Mouse (Mus musculus): Measurements from ENCODE around the gene Sap30l. TPM values are rescaled to one million over a fixed set of nuclear protein-coding genes. Genes with fewer than 3 reads are reported as not detected.
"Not testable (repeated sequence)": the region's sequence is repeated elsewhere in the genome, so short reads cannot be mapped to it uniquely, and the experiment has no call there.

Sap30l gene
- total RNA-seq, 2 experiments from 2014 or later, result 32.0 to 35.3 TPM

GRCm38 (mm10) chr11:57828955-57829870 lies 27.8 kb downstream of the Sap30l start:
- DNase-seq, result no peak
- intact Hi-C loops (cut with DNase I), result no loop called here

- intact Hi-C loops (cut with DNase I), result no loop called here
- DNase-seq, result no peak
Observed at GRCm38 (mm10) chr11:57829871-57830775, 28.7 kb downstream of the Sap30l start.

DNA sequence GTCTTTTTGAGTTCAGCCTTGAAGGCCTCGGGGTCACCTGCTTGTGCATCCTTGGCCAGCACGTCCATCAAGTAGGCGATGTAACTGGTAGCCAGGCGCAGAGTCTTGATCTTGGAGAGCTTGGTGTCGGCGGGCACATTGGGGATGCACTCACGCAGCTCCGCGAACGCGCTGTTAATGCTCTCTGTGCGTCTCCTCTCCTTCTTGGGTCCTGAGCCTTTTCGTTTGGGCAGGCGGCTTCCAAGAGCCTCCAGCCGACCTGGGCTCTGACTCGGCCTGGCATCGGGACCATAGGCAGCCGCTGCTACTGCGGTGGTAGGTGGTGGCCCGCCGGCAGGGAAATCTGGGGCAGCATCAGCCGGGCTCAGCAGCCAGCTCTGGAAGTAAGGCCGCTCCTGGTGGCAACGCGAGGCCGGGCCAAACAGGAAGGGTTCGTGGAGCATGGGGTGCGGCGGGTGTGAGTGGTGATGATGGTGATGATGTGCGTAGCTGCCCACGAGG lies 29.9 kb downstream of the Sap30l start:
- intact Hi-C loops (cut with DNase I), result no loop called here
- no peak for DNase-seq

DNA sequence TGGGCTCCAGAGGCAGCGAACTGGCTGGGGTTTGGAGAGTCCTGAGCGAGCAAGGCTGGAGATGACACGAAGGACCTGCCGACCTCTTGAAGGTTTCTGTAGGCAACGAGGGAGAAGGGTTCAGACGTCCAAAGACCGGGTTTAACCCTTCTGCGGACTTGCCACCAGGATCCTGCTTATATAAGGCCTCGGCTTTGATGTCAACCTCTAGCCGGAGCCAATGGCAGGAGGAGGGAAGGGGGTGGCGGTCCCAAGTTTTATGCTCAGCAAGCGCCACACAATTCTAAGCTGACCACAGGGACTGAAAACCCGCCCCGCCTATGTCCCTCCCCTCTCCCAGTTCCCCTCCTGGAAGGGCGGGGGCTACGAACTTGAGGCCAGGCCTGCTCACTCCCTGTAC lies 30.4 kb downstream of the Sap30l start:
- no peak for DNase-seq

DNA sequence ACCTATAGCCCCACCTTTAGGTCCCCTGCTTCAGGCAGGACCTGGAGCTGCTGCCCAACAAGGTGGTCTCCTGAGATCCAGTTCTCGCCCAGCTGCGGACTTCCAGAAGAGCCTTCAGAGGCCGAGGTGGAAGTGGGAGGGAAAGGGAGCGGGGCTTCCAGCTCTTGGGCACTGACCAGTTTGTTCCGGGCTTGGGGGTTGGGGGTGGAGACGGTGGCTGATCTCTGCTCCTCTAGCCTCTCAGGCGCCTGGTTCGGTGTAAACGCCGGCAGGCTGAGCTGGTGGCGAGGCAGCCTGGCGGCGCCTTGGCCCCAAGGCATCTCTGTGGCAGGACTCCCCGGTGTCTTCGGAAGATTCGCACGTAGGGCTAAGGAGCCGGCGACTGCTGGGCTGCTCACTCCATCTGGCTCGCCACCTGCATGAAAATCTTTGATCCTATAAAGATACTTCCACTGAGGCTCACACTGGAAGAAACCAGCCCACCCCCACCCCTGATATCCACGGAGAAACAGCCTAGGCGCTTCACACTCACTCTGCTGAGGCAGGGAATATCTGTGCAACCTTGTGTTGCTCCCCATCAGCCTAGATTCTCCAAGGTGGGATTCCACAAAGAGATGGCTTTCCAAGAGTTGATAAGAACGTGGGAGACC lies 31.2 kb downstream of the Sap30l start, which contains the start of gene Hand1:
Gene Hand1 (minus strand): TSS at position 267 of the 650 bp plus-strand sequence.
- intact Hi-C loops (cut with DNase I), result no loop called here

More for the DNA sequence above, 30.4 kb downstream of the Sap30l start:
- intact Hi-C loops (cut with DNase I), result no loop called here

GRCm38 (mm10) chr11:57833296-57833977 lies 32.0 kb downstream of the Sap30l start:
- intact Hi-C loops (cut with DNase I), result no loop called here
- DNase-seq, result no peak

More for the DNA sequence above, 31.2 kb downstream of the Sap30l start, which contains the start of gene Hand1:
- no peak for DNase-seq

- intact Hi-C loops (cut with DNase I), result no loop called here
- DNase-seq, result no peak
Observed at GRCm38 (mm10) chr11:57834031-57834430, 32.6 kb downstream of the Sap30l start.

DNA sequence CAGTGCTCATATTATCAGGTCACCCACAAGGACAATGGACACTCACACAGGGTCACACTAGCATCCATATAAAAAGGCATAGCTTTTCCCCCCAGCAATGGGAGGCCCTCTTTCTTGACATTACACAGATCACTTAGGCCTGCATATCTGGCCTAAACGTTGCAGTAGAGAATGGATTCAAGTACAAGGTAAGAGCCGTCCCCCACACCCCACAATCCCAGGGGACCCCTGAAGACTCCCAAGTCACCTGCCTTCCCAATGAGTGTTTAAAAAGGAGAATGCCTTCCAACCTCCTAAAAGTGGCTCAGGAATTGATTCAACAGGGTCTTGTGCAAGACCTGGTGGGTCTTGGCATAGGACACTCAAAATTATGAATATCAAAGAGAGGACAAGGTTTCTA lies 33.9 kb downstream of the Sap30l start:
- DNase-seq, result no peak
- intact Hi-C loops (cut with DNase I), result no loop called here

GRCm38 (mm10) chr11:57835931-57836330 lies 34.5 kb downstream of the Sap30l start:
- intact Hi-C loops (cut with DNase I), result no loop called here
- DNase-seq, result no peak

- no peak for DNase-seq
- intact Hi-C loops (cut with DNase I), result no loop called here
Observed at GRCm38 (mm10) chr11:57836401-57836800, 35.0 kb downstream of the Sap30l start.

DNA sequence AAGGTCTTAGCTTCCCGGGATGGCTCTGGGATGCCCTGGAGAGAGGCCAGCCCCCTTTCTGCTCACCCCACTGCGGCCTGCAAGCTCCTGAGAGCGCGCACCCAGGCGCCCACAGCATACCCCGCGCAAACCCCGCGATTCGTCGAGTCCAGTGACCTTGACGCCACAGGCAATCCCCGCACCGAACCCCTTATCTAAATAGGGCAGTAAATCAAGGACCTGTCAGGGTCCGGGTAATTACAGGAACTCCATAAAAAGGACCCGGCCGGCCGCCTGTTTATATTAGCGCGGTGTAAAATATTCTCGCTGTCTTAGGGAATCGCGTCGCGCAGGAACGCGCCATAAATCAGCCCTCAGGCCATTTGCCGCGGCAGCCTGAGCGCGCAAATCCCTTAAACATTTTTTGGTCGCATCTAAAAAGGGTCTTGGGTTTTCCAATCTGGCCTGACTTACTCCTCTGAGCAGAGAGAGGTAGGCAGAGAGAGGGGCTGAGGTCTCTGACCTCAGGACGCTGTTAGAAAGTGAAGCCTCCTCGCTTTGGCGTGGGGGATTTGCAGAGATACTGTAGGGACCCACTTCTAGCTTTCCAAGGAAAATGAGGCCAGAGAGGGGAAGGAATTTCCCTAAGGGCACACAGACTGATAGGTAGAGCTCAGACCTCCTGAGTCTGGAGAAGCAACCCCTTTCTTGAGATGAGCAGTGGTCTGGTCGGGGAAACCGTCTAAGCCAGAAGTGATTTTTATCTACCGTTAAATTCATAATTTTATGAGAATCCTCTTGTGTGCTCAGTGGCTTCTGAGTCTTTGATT lies 35.6 kb downstream of the Sap30l start:
- intact Hi-C loops (cut with DNase I), result no loop called here
- DNase-seq, result no peak

DNA sequence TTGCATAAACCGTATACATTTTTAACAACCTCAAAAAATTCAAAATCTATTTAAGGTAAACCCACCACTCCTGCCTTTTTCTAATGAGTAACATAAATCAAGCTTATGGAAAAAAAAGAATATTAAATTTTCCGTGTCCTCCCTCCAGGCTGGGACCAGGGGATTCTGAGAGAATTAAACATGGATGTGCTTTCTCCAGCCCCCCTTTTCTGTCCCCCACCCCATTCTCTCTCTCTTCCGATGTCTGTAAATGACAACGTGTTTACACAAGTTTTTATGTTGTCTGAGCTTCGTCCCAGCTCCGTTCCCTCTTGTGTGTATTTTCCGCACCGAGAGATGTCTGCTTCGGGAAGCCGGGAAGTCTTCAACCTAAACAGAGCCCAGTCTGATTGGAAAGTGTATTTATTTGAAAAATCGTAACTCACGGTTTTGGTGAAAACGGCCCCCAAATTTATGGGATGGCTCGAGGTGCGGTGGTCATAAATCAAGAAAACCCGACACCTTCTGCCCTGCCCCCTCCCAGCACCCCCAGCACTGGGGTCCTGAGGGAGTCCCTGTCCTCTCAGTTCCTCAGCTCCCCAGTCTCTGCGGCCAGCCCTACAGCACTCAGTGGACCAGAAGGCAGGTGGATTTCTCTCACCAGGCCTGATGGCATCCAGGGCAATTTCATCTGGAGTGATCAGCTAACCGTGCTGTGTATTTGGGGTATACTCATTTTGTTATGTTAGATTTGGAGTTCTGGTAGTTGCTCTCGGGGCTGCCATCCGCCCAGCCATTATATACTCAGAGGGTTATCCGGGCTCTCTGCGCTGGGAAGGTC lies 36.6 kb downstream of the Sap30l start:
- intact Hi-C loops (cut with DNase I), result no loop called here

DNA sequence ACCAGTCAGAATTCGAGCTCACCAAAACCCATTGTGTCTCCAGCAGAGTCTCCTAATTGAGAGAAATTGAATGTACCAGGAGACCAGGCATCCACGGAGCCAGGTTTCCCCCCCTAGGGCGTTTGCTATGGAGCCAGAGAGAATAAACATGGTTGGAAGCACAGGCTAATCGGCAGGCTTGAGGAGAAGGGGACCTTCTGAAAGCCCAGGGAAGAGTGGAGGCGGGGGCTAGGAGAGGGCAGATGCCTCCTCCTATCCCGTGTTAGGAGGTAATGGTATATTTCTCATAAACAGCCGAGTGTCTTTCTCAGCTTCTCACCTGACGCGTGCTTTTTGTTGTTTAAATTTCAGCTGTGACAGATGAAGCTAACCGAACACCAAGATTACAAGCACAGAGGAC lies 39.5 kb downstream of the Sap30l start:
- intact Hi-C loops (cut with DNase I), result no loop called here
- no peak for DNase-seq

More for the DNA sequence above, 36.6 kb downstream of the Sap30l start:
- no peak for DNase-seq

DNA sequence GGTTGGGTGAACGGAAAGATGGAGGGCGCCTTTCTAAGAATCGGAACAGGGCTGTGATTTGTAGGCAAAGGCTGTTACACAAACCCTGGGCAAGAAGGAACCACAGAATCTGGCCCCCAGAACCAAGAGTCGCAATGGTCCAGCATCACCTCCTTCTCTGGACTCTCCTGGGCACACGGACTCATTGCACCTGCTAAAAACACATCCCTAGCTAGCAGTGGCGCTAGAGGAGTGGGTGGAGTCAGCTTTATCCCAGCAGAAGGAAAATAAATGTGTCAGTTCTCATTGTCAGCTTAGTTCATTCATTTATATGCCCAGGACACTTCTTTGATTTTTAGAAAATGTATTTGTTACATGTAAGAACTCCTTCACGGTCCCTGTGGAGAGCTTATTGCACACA lies 40.0 kb downstream of the Sap30l start:
- DNase-seq, result no peak
- intact Hi-C loops (cut with DNase I), result no loop called here

GRCm38 (mm10) chr11:57846421-57847363 lies 45.3 kb downstream of the Sap30l start:
- DNase-seq; intact Hi-C loops (cut with DNase I): not testable (repeated sequence)

- no peak for DNase-seq
- intact Hi-C loops (cut with DNase I), result no loop called here
Observed at GRCm38 (mm10) chr11:57847396-57847795, 46.0 kb downstream of the Sap30l start.

DNA sequence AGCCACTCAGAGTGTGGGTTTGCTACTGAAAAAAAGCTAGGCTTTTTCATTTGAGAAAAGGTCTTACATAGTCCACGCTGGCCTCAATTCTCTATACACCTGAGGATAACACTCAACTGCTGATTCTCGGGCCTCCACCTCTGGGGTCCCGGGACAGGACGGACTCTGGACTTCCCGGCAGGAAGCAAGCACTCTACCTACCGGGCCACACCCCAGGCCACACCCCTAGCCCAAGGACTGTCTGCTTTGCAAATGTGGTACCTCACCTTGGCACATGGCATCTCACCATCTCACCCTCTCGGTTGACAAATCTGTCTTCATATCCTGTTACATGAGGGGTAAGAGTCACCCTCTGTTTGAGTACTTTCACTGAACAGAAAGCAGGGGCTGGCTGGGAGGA lies 48.9 kb downstream of the Sap30l start:
- DNase-seq, result no peak
- intact Hi-C loops (cut with DNase I), result no loop called here
